Mouse (Mus musculus) CD8-positive naive resting alpha-beta T cell, adult 2 months (primary cell): ENCODE data around the gene Taar2.

ENCODE experiments used
- DNase-seq, 2 experiments: peaks; one replicate each; pipeline ENCODE4 v3.0.0; 2022; ENCODE audit warnings: low read depth in 2 of 2, low spot score in 2 of 2

Taar2 gene

GRCm38 (mm10) chr10:23938312-23938711 is at the start of gene Taar2:
Gene Taar2 (plus strand): TSS chr10:23938572.
- DNase-seq = no peak

DNA sequence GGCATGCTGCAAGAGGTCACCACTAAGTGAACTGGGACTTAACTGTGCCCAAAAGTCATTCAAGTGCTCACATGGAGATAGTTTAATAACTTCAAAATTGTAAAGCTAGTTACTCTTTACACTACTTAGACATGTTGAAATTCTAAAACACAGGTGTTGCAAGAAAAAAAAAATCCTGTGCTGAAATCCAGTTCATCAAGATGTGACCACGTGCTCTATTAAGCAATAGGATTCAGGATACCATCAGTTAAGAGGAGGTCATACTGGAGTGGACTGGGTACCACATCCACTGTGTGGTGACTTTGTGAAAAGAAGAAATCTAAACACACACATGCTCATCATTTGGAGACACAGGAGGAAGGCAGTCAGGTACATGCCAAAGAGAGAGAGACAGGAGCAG is 45.4 kb upstream of the Taar2 start:
- DNase-seq = no peak

DNA sequence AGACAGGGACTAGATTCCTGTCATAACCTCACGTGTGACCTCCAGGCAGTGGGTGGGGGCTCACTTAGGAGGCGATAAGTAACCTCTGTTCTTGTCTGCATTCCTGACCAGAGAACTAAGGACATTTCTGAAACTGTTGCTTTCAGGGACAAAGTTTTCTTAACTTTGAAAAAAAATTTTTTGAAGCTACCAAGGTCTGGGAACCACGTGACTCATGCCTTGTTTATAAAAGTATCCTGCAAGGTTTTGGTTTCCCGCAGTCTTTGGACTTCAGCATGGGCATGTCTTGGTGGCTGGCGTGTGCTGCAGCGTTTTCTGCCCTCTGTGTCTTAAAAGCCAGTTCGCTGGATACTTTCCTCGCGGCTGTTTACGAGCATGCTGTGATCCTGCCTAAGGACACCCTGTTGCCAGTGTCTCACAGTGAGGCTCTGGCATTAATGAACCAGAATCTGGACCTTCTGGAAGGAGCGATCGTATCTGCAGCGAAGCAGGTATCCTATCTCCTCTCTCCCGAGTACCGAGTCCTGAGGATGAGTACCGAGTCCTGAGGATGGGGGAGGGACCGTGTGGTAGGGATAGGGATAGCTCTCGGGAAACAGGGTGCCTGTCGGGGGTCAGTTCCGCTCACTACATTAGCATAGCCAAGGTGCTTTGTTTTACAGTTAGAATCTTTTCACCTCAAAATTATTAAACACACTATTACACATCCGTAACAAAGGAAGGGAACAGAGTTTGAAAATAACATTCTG is 43.6 kb upstream of the Taar2 start, which contains the start of gene Vnn1:
Gene Vnn1, plus strand, starts transcription at position 88 of the 749 bp plus-strand sequence.
- DNase-seq = no peak

DNA sequence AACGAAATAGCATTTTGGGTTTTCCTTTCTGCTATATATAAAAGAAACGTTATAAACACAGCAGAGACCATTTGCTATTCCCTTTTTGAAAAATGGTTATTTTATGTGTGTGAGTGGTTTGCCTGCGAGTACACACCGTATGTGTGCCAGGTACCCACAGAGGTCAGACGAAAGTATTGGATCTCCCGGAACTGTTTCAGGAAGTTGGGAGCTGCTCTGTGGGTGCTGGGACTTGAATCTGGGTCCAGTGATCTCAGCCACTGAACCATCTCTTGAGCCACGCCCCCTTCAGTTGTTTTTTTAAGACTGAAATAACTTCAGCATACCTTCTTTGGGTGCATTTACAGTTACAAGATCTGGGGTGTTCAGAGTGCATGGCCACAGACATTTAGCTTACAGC is 43.0 kb upstream of the Taar2 start:
- no peak for DNase-seq

GRCm38 (mm10) chr10:23901119-23901518 is 37.3 kb upstream of the Taar2 start:
- no peak for DNase-seq

- no peak for DNase-seq
Observed at GRCm38 (mm10) chr10:23905661-23906060, 32.7 kb upstream of the Taar2 start.

DNA sequence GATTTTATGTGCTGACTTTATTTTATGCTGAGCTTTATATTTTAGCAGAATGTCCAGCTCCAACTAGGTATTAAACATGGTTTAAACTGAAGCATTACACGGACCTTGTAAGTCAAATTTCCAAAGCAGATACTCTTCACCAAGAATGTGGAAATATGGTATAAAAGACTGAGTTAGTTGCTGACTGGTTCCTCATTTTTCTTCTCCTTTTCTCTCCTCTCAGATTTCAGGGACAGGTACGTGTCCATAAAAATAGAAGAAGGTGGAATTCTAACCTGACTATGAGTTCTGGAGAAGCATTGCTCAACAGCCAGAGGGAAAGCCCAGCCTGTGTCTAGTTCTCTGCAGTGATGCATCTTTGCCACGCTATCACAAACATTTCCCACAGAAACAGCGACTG is 18.3 kb upstream of the Taar2 start, which contains the start of gene Taar1:
Gene Taar1, plus strand, starts transcription at position 301 of the 400 bp plus-strand sequence.
- DNase-seq = no peak

GRCm38 (mm10) chr10:23922468-23922867 is 15.9 kb upstream of the Taar2 start:
- DNase-seq = no peak

DNA sequence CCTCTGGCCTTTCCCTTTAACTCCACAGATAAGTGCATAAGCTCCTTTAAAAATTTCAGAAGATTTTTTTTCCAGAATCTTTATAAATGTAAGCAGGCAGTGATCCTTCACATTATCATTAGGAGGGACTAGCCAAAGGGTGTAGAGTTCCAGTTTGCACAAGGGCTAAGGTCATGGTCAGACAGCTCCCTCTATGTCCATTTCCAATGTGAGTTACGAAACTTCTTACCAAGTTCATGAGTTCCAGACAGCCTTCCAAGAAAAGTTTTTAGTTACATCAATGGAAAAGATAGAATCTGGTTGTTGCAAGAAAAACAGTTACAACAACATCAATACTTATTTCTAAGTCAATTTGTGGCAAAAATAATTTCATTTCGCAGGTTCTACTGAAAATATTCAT is 14.4 kb upstream of the Taar2 start:
- DNase-seq = no peak

- DNase-seq = no peak
Observed at GRCm38 (mm10) chr10:23937613-23938012, 759 bp upstream of the Taar2 start.

- no peak for DNase-seq
Observed at GRCm38 (mm10) chr10:23942465-23942864, 4.1 kb downstream of the Taar2 start.

GRCm38 (mm10) chr10:23948026-23948425 is 9.7 kb downstream of the Taar2 start:
- DNase-seq = no peak

- no peak for DNase-seq
Observed at GRCm38 (mm10) chr10:23949508-23950005, 11.2 kb downstream of the Taar2 start, which contains the start of gene Taar3. Gene Taar3 (plus strand): TSS chr10:23949558.

GRCm38 (mm10) chr10:23951714-23952113 is 13.3 kb downstream of the Taar2 start:
- DNase-seq = no peak

DNA sequence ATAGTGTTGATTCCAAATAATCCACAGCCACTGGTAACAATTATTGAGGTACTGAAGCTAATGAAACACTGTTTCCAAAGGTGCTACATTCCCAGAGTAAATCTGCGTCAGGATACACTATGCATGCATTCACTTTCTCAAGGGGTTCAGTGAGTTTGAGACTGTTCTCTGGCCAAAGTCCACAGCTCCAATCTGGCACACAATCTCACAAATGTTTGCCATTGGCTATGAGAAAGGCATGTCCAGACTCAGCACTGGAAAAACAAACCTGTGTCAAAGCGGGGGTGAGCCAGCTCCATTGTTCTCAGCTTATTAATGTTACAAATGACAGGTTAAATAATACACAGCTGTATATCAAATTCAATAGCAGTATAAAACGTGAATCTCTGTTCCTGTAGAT is 20.7 kb downstream of the Taar2 start:
- no peak for DNase-seq

GRCm38 (mm10) chr10:23960444-23960915 is 22.1 kb downstream of the Taar2 start, which contains the start of gene Taar4:
Gene Taar4 (plus strand): TSS chr10:23960494.
- no peak for DNase-seq

GRCm38 (mm10) chr10:23963444-23963843 is 25.1 kb downstream of the Taar2 start:
- DNase-seq = no peak

DNA sequence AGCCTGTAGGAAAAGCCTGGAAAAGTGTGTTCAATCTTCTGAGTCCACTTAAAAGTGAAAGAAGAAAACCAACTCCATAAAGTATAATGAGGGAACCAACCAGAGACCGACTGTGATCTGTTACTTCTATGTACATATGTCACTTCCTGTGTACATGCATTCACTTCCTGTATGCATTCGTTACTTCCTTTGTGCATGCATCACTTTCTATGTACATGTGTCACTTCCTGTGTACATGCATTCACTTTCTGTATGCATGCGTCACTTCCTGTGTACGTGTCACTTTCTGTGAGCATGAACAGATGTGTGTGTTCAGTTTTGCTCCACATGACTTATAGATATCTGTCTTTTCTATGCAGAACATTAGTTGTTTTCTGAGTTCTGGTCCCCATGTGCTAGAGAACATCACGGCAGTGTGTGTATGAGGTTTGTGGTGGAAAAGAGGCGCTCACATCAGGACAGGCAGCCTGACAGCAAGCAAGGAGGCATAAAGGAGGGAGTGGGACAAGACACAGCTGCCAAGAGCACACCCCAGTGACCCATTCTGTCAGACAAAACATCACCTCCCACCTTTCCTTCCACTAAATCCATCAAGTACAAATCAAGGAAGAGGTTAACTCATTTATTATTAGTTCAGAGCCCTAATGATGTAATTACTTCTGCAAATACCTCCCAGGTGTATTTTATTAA is 26.7 kb downstream of the Taar2 start:
- DNase-seq = no peak

- DNase-seq = no peak
Observed at GRCm38 (mm10) chr10:23970656-23971165, 32.3 kb downstream of the Taar2 start, which contains the start of gene Taar5. Gene Taar5 (plus strand): TSS chr10:23970706.

- no peak for DNase-seq
Observed at GRCm38 (mm10) chr10:23971256-23971655, 32.9 kb downstream of the Taar2 start.

GRCm38 (mm10) chr10:23977958-23978357 is 39.6 kb downstream of the Taar2 start:
- DNase-seq = no peak
